In the genomic region with DNA sequence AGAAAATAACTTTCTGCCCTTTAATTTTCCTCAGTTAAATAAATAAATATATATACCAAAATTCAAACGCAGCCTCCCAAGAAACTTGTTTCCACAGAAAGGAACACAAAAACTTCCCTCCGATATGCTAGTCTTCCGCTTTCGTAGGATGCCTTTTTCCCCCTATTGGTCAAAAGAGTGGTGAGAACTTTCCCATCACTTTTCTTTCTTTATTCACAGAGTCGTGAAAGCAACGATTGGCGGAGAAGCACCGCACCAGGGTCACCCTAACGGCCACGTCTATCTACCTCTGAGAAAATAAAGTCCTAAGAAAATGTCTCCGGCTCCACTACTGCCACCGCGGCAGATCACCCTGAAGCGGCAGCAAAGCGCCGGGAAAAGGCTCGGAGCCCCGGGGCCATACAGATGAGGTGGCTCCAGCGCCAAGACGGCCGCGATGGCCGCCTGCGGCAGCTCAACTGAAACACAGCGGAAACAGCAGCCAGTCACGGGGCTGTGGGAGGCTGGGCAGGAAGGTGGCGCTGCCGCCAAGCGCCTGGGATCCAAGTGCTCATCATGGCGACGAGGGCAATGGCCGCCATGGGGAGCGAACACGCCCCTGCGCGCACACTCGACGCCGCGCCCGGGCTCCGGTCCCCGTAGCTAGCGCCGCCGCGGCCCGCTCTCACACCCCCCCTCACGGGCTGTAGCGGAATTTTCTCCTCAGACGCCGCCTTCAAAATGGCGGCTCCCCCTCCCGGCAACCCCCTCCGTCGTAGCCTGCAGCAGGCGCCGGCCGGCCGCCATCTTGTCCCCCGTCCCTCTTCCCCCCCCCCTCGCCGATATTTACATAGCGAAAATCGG, we compare ENCODE assay signal across 8 mouse cellular contexts. TPM values are rescaled to one million over a fixed set of nuclear protein-coding genes. Genes with fewer than 3 reads are reported as not detected.
DNase-seq lines count a peak whose midpoint lies in the region; ATAC-seq lines count a peak whose summit lies in the region.

No protein-coding gene starts in this region.

- intact Hi-C loops in left cerebral cortex, postnatal 10 days (cut with DNase I): loop anchor here (5.0 kb wide), 1 partner anchor 55 kb away; no protein-coding TSS in a partner anchor

- peak; percentile 72 for ATAC-seq in inflammation-experienced regulatory T-cells, adult 6 months
- peak; percentile 79 for ATAC-seq in megakaryocyte progenitor cell, adult 5-6 weeks (replicated peaks; ENCODE audit: poor library complexity)

- peak; percentile 92 to 95 for DNase-seq in adrenal gland, adult (ENCODE audit: inconsistent age in 2 of 2, low spot score in 1 of 2)
- peak; percentile 81 for DNase-seq in embryo, embryonic 10 days (ENCODE audit: low spot score)
- DNase-seq in gastrocnemius, postnatal 10 days: peak; percentile 76
- peak; percentile 75 to 90 for DNase-seq in left cerebral cortex, postnatal 10 days (ENCODE audit: extremely low spot score in 1 of 2, low spot score in 2 of 2)
- peak; percentile 86 to 91 for DNase-seq in right cerebral cortex, postnatal 10 days (ENCODE audit: low spot score in 2 of 2)
- peak; percentile 60 for DNase-seq in urinary bladder, postnatal 25 days (ENCODE audit: low spot score)

RNA-seq across cellular contexts. Expression of a gene that starts 1.4 kb away (rescaled TPM):
- total RNA-seq in gastrocnemius, postnatal 10 days (2021): 10 to 100 TPM; 25.5 to 27.3 TPM
- polyA plus RNA-seq in inflammation-experienced regulatory T-cells, adult 6 months (2017; shearing (Covaris generic)): 10 to 100 TPM; 28.7 to 48.4 (median 41.8) TPM
- total RNA-seq in left cerebral cortex, postnatal 10 days (2021): 10 to 100 TPM; 25.3 to 25.5 TPM
- 47.2 and 47.8 TPM in 2 replicates for total RNA-seq in megakaryocyte progenitor cell, adult 5-6 weeks (2015)
- total RNA-seq in megakaryocyte progenitor cell, adult 5-6 weeks (2017): 27.3 and 35.0 TPM in 2 replicates

Comparison
In these comparisons a context has a peak if more than half of its experiments do, and no peak if none do; other contexts are left out.
1. Peak in every context shown above with its lines: DNase-seq and ATAC-seq.